Mouse (Mus musculus): Measurements from ENCODE around the gene Mtrf1l.

Gene Mtrf1l

GRCm38 (mm10) chr10:5805243-5805730 lies 18.4 kb downstream of the Mtrf1l start, which contains the start of gene Fbxo5:
TSS of gene Fbxo5 (minus strand) at chr10:5805600.
- peak; percentile 95 to 96 for DNase-seq (ENCODE audit: low read depth in 1 of 2, low spot score in 2 of 2)

DNA sequence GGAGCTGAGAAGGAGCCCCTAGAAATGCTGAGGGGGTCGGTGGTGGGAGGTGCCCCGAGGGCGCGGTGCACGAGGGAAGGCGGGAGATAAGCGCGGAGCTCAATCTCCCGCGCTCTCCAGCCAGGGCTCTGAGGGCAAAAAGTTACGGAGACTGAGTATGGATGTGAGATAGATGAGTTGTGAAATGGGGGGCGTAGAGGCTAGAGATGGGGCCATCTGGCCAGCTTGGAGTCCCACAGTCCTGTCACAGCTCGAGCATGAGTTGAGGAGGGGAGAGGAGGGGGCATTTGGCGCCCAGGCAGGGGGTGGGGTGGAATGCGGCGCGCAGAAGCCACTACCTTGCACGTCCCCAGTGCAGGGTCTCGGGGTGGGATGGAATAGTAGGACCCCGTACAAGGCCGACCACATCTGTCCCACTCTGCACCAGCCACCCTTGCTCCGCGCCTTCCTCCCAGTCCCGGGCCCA lies 19.0 kb downstream of the Mtrf1l start:
- no peak for DNase-seq (ENCODE audit: low read depth in 1 of 2, low spot score in 2 of 2)

DNA sequence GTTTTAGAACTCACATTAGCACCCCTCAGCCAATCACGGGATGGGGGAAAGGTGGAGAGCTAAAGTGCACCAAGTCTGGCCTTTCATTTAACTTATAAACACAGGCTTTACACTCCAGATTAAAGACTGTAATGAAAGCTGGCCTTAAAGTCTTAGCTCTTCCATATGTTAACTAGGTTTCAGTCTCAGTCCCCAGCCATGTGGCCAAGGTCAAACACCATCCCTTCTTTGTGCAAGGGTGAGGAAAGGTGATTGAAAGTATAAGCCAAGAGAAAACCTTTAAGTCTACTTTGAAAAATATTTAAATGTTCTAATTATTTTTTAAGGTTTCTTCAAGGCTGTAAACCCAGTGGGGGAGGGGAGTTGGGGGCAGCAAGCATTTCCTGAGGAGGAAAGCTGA lies 20.0 kb downstream of the Mtrf1l start:
- no peak for DNase-seq (ENCODE audit: low read depth in 1 of 2, low spot score in 2 of 2)

GRCm38 (mm10) chr10:5802866-5803265 lies 20.8 kb downstream of the Mtrf1l start:
- no peak for DNase-seq (ENCODE audit: low read depth in 1 of 2, low spot score in 2 of 2)

GRCm38 (mm10) chr10:5800490-5800889 lies 23.2 kb downstream of the Mtrf1l start:
- no peak for DNase-seq (ENCODE audit: low read depth in 1 of 2, low spot score in 2 of 2)

- no peak for DNase-seq (ENCODE audit: low read depth in 1 of 2, low spot score in 2 of 2)
Observed at GRCm38 (mm10) chr10:5798069-5798468, 25.6 kb downstream of the Mtrf1l start.

DNA sequence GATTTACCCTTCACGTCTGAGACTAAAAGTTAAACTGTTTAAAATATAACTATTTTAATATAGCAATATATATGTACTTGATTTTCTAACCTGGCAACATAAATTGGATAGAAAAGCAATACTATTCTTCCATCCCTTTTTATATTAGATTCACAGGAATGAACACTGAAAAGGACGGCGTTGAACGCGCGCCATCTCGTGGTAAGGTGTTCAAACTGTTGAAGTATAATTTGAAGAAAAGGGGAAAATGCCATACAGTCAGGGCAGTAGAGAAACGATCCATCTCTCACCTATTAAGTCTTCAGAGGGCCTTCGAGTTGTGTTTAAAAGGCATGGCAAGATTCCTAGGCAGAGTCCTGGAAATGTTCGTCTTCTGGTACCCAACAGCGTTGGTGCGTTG lies 33.1 kb downstream of the Mtrf1l start:
- no peak for DNase-seq (ENCODE audit: low read depth in 1 of 2, low spot score in 2 of 2)

DNA sequence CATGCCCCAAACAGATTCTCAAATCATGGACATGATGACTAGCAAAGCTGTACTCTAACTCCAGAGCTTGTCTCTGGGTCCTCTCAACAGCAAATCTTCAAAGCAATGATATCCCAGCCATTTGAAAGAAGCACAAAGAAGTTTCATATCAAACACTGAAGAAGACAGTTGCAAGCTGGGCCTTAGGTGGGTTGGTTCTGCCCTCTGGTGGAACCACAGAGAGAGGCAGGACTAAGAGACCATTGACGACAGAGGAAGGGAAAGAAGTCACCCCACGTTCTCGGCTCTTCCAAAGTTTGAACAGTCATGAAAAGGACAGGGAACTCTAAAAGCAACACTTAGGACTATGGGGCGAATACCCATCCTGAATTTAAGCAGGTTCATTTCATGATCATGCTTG lies 36.8 kb downstream of the Mtrf1l start:
- DNase-seq (ENCODE audit: low read depth in 1 of 2, low spot score in 2 of 2) = no peak
